Mouse (Mus musculus): ENCODE measurements around the gene Ssh2. TPM values are rescaled to one million over a fixed set of nuclear protein-coding genes. Genes with fewer than 3 reads are reported as not detected.

Ssh2 gene
- polyA plus RNA-seq, 1 experiment from 2014 or later: 2.7 TPM

GRCm38 (mm10) chr11:77363476-77363875 is 147.4 kb downstream of the Ssh2 start:
- no peak overlapping the region for H3K9ac ChIP-seq (ENCODE audit: low read depth, low read length)
- H3K27me3 ChIP-seq (replicated peaks; ENCODE audit: control insufficient read depth, insufficient read depth, low read length): no peaks in the 10 kb centered on the region
- ATAC-seq: no peak
- H3K4me2 ChIP-seq (replicated peaks; ENCODE audit: low read depth): no peak overlapping the region
- H3K9me3 ChIP-seq (ENCODE audit: control insufficient read depth): no peaks in the 10 kb centered on the region
- H3K36me3 ChIP-seq (ENCODE audit: control insufficient read depth, insufficient read depth): no peaks in the 10 kb centered on the region
- TF ChIP-seq CTCF (IDR thresholded peaks at IDR 0.05; ENCODE audit: low read depth): no peak
- no peak overlapping the region for H3K4me3 ChIP-seq (ENCODE audit: low read depth, low read length)
- no peak overlapping the region for H3K27ac ChIP-seq (ENCODE audit: low read depth, low read length)
- 41% methylated on average over 2 of the region's 2 CpGs for WGBS
- no peaks in the 10 kb centered on the region for H3K4me1 ChIP-seq (replicated peaks; ENCODE audit: control insufficient read depth, insufficient read depth, low read length)

DNA sequence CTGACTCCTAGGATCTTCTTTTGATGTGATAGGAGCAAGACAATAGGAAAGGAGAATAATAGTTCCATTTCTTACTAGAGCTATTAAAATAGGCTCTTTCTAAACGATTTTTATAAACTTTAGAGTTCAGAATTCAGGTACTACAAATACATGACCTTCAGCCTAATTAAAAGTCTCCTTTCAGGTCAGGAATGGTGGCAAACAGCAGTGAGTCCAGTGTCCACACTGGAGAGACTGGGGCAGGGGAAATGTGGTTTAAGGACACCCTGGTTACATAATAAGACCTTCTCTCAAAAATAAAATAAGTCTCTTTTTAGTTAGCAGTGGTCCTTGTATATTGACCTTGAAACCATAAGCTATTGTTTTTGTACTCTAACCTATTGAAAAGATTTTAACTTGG is 148.3 kb downstream of the Ssh2 start:
- no peak overlapping the region for H3K4me2 ChIP-seq (replicated peaks; ENCODE audit: low read depth)
- H3K9ac ChIP-seq (ENCODE audit: low read depth, low read length): no peak overlapping the region
- H3K4me3 ChIP-seq (ENCODE audit: low read depth, low read length): no peak overlapping the region
- H3K9me3 ChIP-seq (ENCODE audit: control insufficient read depth): no peaks in the 10 kb centered on the region
- 57% methylated on average over 1 of the region's 1 CpGs for WGBS
- H3K27ac ChIP-seq (ENCODE audit: low read depth, low read length): no peak overlapping the region
- no peaks in the 10 kb centered on the region for H3K36me3 ChIP-seq (ENCODE audit: control insufficient read depth, insufficient read depth)
- H3K27me3 ChIP-seq (replicated peaks; ENCODE audit: control insufficient read depth, insufficient read depth, low read length): no peaks in the 10 kb centered on the region
- ATAC-seq: no peak
- H3K4me1 ChIP-seq (replicated peaks; ENCODE audit: control insufficient read depth, insufficient read depth, low read length): no peaks in the 10 kb centered on the region
- no peak for TF ChIP-seq CTCF (IDR thresholded peaks at IDR 0.05; ENCODE audit: low read depth)

DNA sequence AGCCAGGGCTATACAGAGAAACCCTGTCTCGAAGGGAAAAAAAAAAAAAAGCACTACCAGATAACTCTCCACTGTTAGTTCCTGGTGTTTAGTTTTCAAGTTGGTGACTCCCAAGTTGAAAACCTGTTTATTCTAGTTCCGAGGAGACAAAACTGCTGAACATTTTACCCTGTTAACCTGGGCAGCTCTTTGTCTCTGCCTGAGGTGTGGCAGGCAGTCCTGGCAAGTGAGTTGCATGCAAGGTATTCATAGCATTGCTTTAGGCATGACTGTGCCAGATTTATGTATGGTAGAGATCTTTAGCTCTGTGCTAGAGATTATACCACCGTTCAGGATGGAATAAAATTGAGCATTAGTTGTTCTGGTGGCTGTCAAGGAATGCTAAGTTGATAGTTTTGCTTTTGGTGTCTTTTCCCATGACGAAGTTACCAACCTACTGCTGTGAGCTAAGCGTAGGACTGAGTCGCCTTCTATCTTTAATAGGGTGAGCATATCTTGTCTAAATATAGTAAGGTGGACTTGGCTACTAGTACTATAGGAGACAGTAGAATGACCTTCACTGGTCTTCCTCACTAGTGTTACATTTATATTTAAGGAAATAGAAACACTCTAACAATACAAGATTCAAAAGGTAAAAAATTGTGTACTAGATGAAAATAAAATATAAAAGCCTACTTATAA is 149.8 kb downstream of the Ssh2 start:
- Histone ChIP-seq H3K9me3 (ENCODE audit: control insufficient read depth) (no peaks in the 10 kb centered on the region), H3K27me3 (replicated peaks; ENCODE audit: control insufficient read depth, insufficient read depth, low read length) (no peaks in the 10 kb centered on the region), H3K4me2 (replicated peaks; ENCODE audit: low read depth) (no peak overlapping the region), H3K36me3 (ENCODE audit: control insufficient read depth, insufficient read depth) (no peaks in the 10 kb centered on the region), H3K9ac (ENCODE audit: low read depth, low read length) (no peak overlapping the region), H3K4me3 (ENCODE audit: low read depth, low read length) (no peak overlapping the region), H3K4me1 (replicated peaks; ENCODE audit: control insufficient read depth, insufficient read depth, low read length) (no peaks in the 10 kb centered on the region), H3K27ac (ENCODE audit: low read depth, low read length) (no peak overlapping the region)
- 87% methylated on average over 6 of the region's 6 CpGs for WGBS
- no peak for TF ChIP-seq CTCF (IDR thresholded peaks at IDR 0.05; ENCODE audit: low read depth)
- ATAC-seq: no peak

DNA sequence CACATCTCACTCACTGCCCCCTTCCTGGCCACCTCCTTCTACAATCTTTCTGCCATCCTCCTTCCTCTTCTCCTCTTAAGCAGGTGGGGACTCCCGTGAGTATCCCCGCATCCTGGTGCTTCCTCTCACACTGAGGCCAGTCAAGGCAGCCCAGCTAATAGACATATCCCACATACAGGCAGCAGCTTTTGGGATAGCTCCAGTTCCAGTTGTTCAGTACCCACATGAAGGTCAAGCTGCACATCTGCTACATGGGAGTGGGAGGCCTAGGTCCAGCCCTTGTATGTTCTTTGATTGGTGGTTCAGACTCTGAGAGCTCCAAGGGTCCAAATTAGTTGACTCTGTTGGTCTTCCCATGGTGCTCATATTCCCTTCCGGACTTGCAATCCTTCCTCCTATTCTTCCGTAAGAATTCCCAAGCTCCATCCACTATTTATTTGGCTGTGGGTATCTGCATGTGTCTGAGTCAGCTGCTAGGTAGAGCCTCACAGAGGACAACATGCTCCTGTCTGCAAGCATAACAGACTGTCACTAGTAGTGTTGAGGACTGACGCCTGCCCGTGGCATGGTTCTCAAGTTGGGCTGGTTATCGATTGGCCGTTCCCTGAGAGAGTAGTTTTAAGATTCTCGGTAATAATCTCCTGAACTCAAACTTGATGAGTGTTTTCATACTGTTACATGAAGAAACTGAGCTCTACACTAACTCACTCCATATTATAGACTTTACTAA is 151.6 kb downstream of the Ssh2 start:
- no peaks in the 10 kb centered on the region for H3K9me3 ChIP-seq (ENCODE audit: control insufficient read depth)
- H3K9ac ChIP-seq (ENCODE audit: low read depth, low read length): no peak overlapping the region
- H3K27me3 ChIP-seq (replicated peaks; ENCODE audit: control insufficient read depth, insufficient read depth, low read length): no peaks in the 10 kb centered on the region
- no peak for ATAC-seq
- no peak overlapping the region for H3K4me3 ChIP-seq (ENCODE audit: low read depth, low read length)
- H3K4me2 ChIP-seq (replicated peaks; ENCODE audit: low read depth): no peak overlapping the region
- no peaks in the 10 kb centered on the region for H3K36me3 ChIP-seq (ENCODE audit: control insufficient read depth, insufficient read depth)
- WGBS: 94% methylated on average over 9 of the region's 9 CpGs
- no peaks in the 10 kb centered on the region for H3K4me1 ChIP-seq (replicated peaks; ENCODE audit: control insufficient read depth, insufficient read depth, low read length)
- no peak for TF ChIP-seq CTCF (IDR thresholded peaks at IDR 0.05; ENCODE audit: low read depth)
- no peak overlapping the region for H3K27ac ChIP-seq (ENCODE audit: low read depth, low read length)

GRCm38 (mm10) chr11:77369188-77369840 is 153.2 kb downstream of the Ssh2 start:
- no peak for TF ChIP-seq CTCF (IDR thresholded peaks at IDR 0.05; ENCODE audit: low read depth)
- no peak overlapping the region for H3K9ac ChIP-seq (ENCODE audit: low read depth, low read length)
- H3K36me3 ChIP-seq (ENCODE audit: control insufficient read depth, insufficient read depth): no peaks in the 10 kb centered on the region
- H3K4me2 ChIP-seq (replicated peaks; ENCODE audit: low read depth): no peak overlapping the region
- WGBS: 60% methylated on average over 2 of the region's 2 CpGs
- H3K9me3 ChIP-seq (ENCODE audit: control insufficient read depth): no peaks in the 10 kb centered on the region
- no peak overlapping the region for H3K27ac ChIP-seq (ENCODE audit: low read depth, low read length)
- H3K4me3 ChIP-seq (ENCODE audit: low read depth, low read length): no peak overlapping the region
- H3K27me3 ChIP-seq (replicated peaks; ENCODE audit: control insufficient read depth, insufficient read depth, low read length): no peaks in the 10 kb centered on the region
- no peak for ATAC-seq
- no peaks in the 10 kb centered on the region for H3K4me1 ChIP-seq (replicated peaks; ENCODE audit: control insufficient read depth, insufficient read depth, low read length)

GRCm38 (mm10) chr11:77369841-77370191 is 153.7 kb downstream of the Ssh2 start:
- Histone ChIP-seq H3K4me2 (replicated peaks; ENCODE audit: low read depth) (no peak overlapping the region), H3K9me3 (ENCODE audit: control insufficient read depth) (no peaks in the 10 kb centered on the region), H3K4me1 (replicated peaks; ENCODE audit: control insufficient read depth, insufficient read depth, low read length) (no peaks in the 10 kb centered on the region), H3K36me3 (ENCODE audit: control insufficient read depth, insufficient read depth) (no peaks in the 10 kb centered on the region), H3K9ac (ENCODE audit: low read depth, low read length) (no peak overlapping the region), H3K27me3 (replicated peaks; ENCODE audit: control insufficient read depth, insufficient read depth, low read length) (no peaks in the 10 kb centered on the region), H3K27ac (ENCODE audit: low read depth, low read length) (no peak overlapping the region), H3K4me3 (ENCODE audit: low read depth, low read length) (no peak overlapping the region)
- no peak for ATAC-seq
- WGBS: 54% methylated on average over 2 of the region's 2 CpGs
- TF ChIP-seq CTCF (IDR thresholded peaks at IDR 0.05; ENCODE audit: low read depth): no peak
